Mouse (Mus musculus): Measurements from ENCODE around the gene Gm14139. TPM values are rescaled to one million over a fixed set of nuclear protein-coding genes. Genes with fewer than 3 reads are reported as not detected.
"Not testable (repeated sequence)": the region's sequence is repeated elsewhere in the genome, so short reads cannot be mapped to it uniquely, and the experiment has no call there.

Gm14139 gene
- 0.06 TPM in 1 of 2 replicates, not detected in the other for polyA plus RNA-seq (2012; rRNA removed)
- polyA plus RNA-seq (2014; fragmentation: Nextera tagmentation; extraction: Ambion mirVana): not detected in 2 replicates

DNA sequence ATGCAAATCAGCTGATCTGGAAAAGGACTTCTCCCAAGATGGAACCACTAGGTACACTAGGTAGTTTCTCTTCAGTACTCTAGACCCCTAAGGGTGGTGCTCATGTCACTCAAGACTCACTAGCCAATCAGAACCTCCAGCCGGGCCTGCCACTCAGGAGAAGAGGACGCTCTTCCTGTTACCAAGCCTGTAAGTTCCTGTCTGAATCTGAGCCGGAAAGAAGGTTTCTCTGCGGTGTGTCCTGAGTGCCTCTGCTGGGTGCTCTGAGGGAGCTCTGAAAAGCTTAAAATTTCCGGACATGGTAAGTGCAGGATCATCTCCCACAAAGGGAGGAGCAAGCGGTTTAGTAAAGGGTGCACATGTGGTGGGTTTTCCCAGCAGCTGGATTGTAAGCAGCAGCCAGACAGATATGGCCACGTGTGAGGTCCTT is at the start of gene Gm14139:
Gm14139 (plus strand) TSS at position 186 of the 430 bp plus-strand sequence.
- 79% methylated on average over 7 of the region's 7 CpGs for WGBS
- H3K4me3 ChIP-seq (replicated peaks; ENCODE audit: low read length); DNase-seq (ENCODE audit: low spot score); ATAC-seq (ENCODE audit: low FRiP score, low read depth); H3K9me3 ChIP-seq (ENCODE audit: control insufficient read depth, low read length); H3K9ac ChIP-seq (ENCODE audit: low read depth, low read length, severe bottlenecking); H3K27me3 ChIP-seq (ENCODE audit: control insufficient read depth, insufficient read depth, low read length); H3K27ac ChIP-seq (replicated peaks; ENCODE audit: low read depth, low read length); H3K36me3 ChIP-seq (ENCODE audit: control insufficient read depth, insufficient read depth, low read length); H3K4me1 ChIP-seq (ENCODE audit: control insufficient read depth, insufficient read depth, low read length); H3K4me2 ChIP-seq (replicated peaks; ENCODE audit: low read depth, low read length, severe bottlenecking): not testable (repeated sequence)

DNA sequence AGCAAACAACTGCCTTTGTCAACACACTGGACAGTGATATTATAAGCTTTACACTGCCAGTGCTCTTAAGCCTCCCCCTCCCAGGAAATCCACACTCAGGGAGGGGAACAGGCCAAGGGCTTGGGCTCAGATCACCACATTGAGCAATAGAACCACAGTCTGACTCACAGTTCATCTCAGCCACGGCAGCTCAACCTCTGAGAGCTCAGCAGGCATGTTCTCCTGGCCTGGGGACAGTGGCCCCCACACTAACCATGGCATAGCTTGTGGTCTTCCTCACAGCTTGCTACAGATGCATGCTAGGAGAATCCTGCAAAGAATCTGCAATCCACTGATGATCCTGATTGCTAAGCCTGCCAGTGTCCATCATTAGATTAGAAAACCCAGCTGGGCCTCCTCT is 49.6 kb upstream of the Gm14139 start:
- H3K9ac ChIP-seq (ENCODE audit: low read depth, low read length, severe bottlenecking); DNase-seq (ENCODE audit: low spot score); ATAC-seq (ENCODE audit: low FRiP score, low read depth); H3K4me3 ChIP-seq (replicated peaks; ENCODE audit: low read length); H3K27me3 ChIP-seq (ENCODE audit: control insufficient read depth, insufficient read depth, low read length); H3K4me1 ChIP-seq (ENCODE audit: control insufficient read depth, insufficient read depth, low read length); H3K36me3 ChIP-seq (ENCODE audit: control insufficient read depth, insufficient read depth, low read length); H3K4me2 ChIP-seq (replicated peaks; ENCODE audit: low read depth, low read length, severe bottlenecking); H3K27ac ChIP-seq (replicated peaks; ENCODE audit: low read depth, low read length): not testable (repeated sequence)
- 79% methylated on average over 1 of the region's 1 CpGs for WGBS
- peaks cover 24% of the 10 kb centered on the region for H3K9me3 ChIP-seq (ENCODE audit: control insufficient read depth, low read length)

DNA sequence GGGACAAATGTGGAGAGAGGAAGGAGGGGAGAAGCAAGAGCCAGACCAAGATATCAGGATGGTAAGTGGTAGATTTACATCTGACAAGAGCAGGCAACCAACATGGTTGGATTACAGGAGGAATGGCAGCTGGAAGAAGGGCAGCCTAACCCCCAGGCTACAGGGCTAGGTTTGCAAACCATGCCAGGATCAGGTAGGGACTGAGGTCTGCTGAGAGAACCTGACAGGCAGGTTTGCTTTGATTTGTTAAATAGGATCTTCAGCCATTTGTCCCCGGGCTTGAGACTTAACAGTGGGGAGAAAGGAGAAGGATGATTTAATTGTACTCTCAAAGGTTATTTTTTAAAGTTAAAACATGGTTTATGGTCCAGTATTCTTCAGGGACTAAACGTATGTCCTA is 48.8 kb upstream of the Gm14139 start:
- H3K9me3 ChIP-seq (ENCODE audit: control insufficient read depth, low read length): peaks cover 21% of the 10 kb centered on the region

DNA sequence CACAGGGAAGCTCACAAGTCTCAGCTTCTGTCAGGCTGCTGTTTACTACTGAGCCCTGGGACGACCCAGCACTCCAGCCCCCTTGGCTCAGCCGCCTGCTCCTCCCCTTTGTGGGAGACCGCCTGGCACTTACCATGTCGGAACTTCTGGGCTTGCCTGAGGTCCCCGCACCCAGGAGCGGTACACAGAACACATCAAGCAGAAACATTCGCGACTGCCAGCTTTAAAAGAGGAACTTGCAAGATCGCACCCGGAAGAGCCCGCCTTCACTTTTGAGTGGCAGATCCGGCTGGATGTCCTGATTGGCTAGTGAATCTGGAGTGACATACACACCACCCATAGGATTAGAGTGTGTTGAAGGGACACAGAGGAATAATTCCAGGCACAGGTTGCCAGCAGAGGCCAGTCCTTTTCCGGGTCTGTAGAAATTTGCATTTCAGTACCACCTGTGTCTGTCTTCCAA is 45.1 kb upstream of the Gm14139 start, which contains the start of gene Zfp120:
Zfp120 (minus strand) TSS at position 274 of the 463 bp plus-strand sequence.
- no peaks in the 10 kb centered on the region for H3K27me3 ChIP-seq (ENCODE audit: control insufficient read depth, insufficient read depth, low read length)
- H3K4me2 ChIP-seq (replicated peaks; ENCODE audit: low read depth, low read length, severe bottlenecking): peak within 1 kb of the TSS; percentile 48
- H3K9me3 ChIP-seq (ENCODE audit: control insufficient read depth, low read length): 0 out of 2 replicates have a peak, but pooled peaks cover 3% of the 10 kb centered on the region
- DNase-seq (ENCODE audit: low spot score) (peak; percentile 92), ATAC-seq (ENCODE audit: low FRiP score, low read depth) (peak; percentile 99)
- TF ChIP-seq POLR2A (IDR thresholded peaks at IDR 0.05; ENCODE audit: borderline replicate concordance, extremely low read depth, insufficient read depth, insufficient read length): 0 out of 2 replicates have a peak, but pooled peaks have one; percentile 24
- 0% methylated on average over 13 of the region's 13 CpGs for WGBS
- peak within 1 kb of the TSS; percentile 60 for H3K4me3 ChIP-seq (replicated peaks; ENCODE audit: low read length)
- peaks cover 3% of the 10 kb centered on the region; the same call in 1 of the 2 replicates for H3K4me1 ChIP-seq (ENCODE audit: control insufficient read depth, insufficient read depth, low read length)
- H3K36me3 ChIP-seq (ENCODE audit: control insufficient read depth, insufficient read depth, low read length): peaks cover 3% of the 10 kb centered on the region; the same call in 1 of the 2 replicates
- peak within 1 kb of the TSS; percentile 64; the same call in 1 of the 2 replicates for H3K27ac ChIP-seq (replicated peaks; ENCODE audit: low read depth, low read length)
- H3K9ac ChIP-seq (ENCODE audit: low read depth, low read length, severe bottlenecking): peak within 1 kb of the TSS; percentile 70

More for the DNA sequence above, 48.8 kb upstream of the Gm14139 start:
- H3K4me2 ChIP-seq (replicated peaks; ENCODE audit: low read depth, low read length, severe bottlenecking): no peak overlapping the region
- no peak overlapping the region for H3K27ac ChIP-seq (replicated peaks; ENCODE audit: low read depth, low read length)
- WGBS: 75% methylated on average over 2 of the region's 2 CpGs
- peaks cover 3% of the 10 kb centered on the region; the same call in 1 of the 2 replicates for H3K36me3 ChIP-seq (ENCODE audit: control insufficient read depth, insufficient read depth, low read length)
- no peak overlapping the region for H3K4me3 ChIP-seq (replicated peaks; ENCODE audit: low read length)
- H3K4me1 ChIP-seq (ENCODE audit: control insufficient read depth, insufficient read depth, low read length): peaks cover 3% of the 10 kb centered on the region; the same call in 1 of the 2 replicates
- H3K9ac ChIP-seq (ENCODE audit: low read depth, low read length, severe bottlenecking): no peak overlapping the region
- ATAC-seq (ENCODE audit: low FRiP score, low read depth): no peak
- DNase-seq (ENCODE audit: low spot score): no peak
- no peaks in the 10 kb centered on the region for H3K27me3 ChIP-seq (ENCODE audit: control insufficient read depth, insufficient read depth, low read length)
- no peak for TF ChIP-seq POLR2A (IDR thresholded peaks at IDR 0.05; ENCODE audit: borderline replicate concordance, extremely low read depth, insufficient read depth, insufficient read length)

GRCm38 (mm10) chr2:150166703-150167102 is 14.9 kb upstream of the Gm14139 start:
- Histone ChIP-seq H3K27ac (replicated peaks; ENCODE audit: low read depth, low read length) (no peak overlapping the region), H3K27me3 (ENCODE audit: control insufficient read depth, insufficient read depth, low read length) (no peaks in the 10 kb centered on the region), H3K36me3 (ENCODE audit: control insufficient read depth, insufficient read depth, low read length) (no peaks in the 10 kb centered on the region), H3K4me1 (ENCODE audit: control insufficient read depth, insufficient read depth, low read length) (no peaks in the 10 kb centered on the region), H3K4me2 (replicated peaks; ENCODE audit: low read depth, low read length, severe bottlenecking) (no peak overlapping the region), H3K9ac (ENCODE audit: low read depth, low read length, severe bottlenecking) (no peak overlapping the region), H3K4me3 (replicated peaks; ENCODE audit: low read length) (no peak overlapping the region), H3K9me3 (ENCODE audit: control insufficient read depth, low read length) (no peaks in the 10 kb centered on the region)
- no peak for ATAC-seq (ENCODE audit: low FRiP score, low read depth)
- no peak for DNase-seq (ENCODE audit: low spot score)
- no peak for TF ChIP-seq POLR2A (IDR thresholded peaks at IDR 0.05; ENCODE audit: borderline replicate concordance, extremely low read depth, insufficient read depth, insufficient read length)
